Mouse (Mus musculus) limb, embryonic 12.5 days (tissue): Measurements from ENCODE around the gene Dnah5. TPM values are rescaled to one million over a fixed set of nuclear protein-coding genes. Genes with fewer than 3 reads are reported as not detected.

Experiments used
- ATAC-seq: fragments of 200-750 bp; cut with Nextera tagmentation; 2 replicates; pipeline ENCODE4 v1.8.0; 2017; ENCODE audit warnings: low read depth, moderate TSS enrichment; ENCODE audit not compliant: insufficient number of reproducible peaks, insufficient read depth, low FRiP score, low TSS enrichment
- H3K27ac ChIP-seq: fragments of 300-500 bp; sonication (generic); 2 replicates; pipeline ENCODE4 v1.5.1; 2016; ENCODE audit warnings: mild to moderate bottlenecking, moderate library complexity
- H3K27me3 ChIP-seq: fragments of 300-500 bp; sonication (generic); 2 replicates; pipeline ENCODE4 v1.6.1; 2016; ENCODE audit warnings: mild to moderate bottlenecking, moderate library complexity
- H3K36me3 ChIP-seq: fragments of 300-500 bp; sonication (generic); 2 replicates; pipeline ENCODE4 v1.6.1; 2016; ENCODE audit warnings: mild to moderate bottlenecking, moderate library complexity
- H3K4me1 ChIP-seq: fragments of 300-500 bp; sonication (generic); replicated peaks from 2 replicates; pipeline ENCODE4 v1.6.1; 2016
- H3K4me2 ChIP-seq: fragments of 300-500 bp; sonication (generic); 2 replicates; pipeline ENCODE4 v1.6.1; 2016; ENCODE audit warnings: mild to moderate bottlenecking, moderate library complexity
- H3K4me3 ChIP-seq: fragments of 300-500 bp; sonication (generic); replicated peaks from 2 replicates; pipeline ENCODE4 v1.5.1; 2016; ENCODE audit warnings: mild to moderate bottlenecking
- H3K9ac ChIP-seq: fragments of 300-500 bp; sonication (generic); replicated peaks from 2 replicates; pipeline ENCODE4 v1.6.1; 2016; ENCODE audit warnings: mild to moderate bottlenecking, moderate library complexity
- H3K9me3 ChIP-seq: fragments of 300-500 bp; sonication (generic); 2 replicates; pipeline ENCODE4 v1.6.1; 2016; ENCODE audit warnings: mild to moderate bottlenecking, moderate library complexity
- WGBS: fragments of 180-500 bp; shearing (Covaris S2); methylation state at CpG from one replicate; pipeline ENCODE4 v1.1.7; 2016; 5-methylcytosine and 5-hydroxymethylcytosine counted together
- polyA plus RNA-seq: library from polyadenylated mRNA; unstranded; fragments of >200 nt; fragmentation: Nextera tagmentation; extraction: Ambion mirVana; gene quantifications from 2 replicates; pipeline ENCODE4 v1.2.1, GENCODE M21; 2016

The Dnah5 gene
- polyA plus RNA-seq, 1 experiment from 2014 or later = not detected

DNA sequence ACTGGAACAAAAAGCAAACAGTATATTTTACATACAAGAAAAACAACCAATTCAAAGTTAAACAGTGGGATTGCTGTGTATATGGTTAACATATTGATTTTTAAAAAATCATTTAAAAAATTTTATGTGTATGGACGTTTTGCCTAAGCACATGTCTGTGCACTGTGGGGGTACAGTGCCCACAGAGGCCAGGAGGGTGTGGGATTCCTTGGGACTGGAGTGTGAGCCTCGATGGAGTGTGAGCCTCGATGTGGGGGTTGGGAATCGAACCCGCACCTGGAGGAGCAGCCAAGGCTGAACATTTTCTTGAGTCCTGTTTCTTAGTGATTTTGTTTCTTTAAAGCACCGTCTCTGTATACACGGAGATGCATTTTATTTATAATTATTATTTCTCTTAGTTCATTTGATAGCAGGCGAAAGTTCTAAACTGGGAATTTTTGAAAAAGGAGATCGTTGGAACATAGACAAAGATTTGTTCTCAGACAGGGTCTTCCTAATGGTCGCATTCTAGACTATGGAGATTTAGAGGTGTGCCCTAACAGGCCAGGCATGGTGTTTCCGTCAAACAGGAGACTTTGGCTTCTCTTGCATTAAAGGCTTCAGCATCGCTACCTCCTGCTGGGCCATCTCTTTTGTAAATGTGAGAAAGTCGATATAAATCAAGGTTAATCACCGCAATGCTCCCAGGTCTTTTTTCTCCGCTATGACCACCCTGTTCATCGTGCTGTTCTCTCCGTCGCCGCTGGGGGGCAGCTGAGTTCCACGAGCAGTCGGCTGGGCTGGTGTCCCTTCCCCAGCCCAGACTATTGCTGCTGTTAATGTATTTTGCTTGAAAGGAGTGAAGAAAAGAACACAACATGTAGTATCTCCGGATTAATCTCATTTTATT is 15.8 kb upstream of the Dnah5 start:
- no peak for ATAC-seq
- H3K9ac ChIP-seq = no peak overlapping the region
- H3K4me1 ChIP-seq = no peaks in the 10 kb centered on the region
- H3K27me3 ChIP-seq = 0 out of 2 replicates have a peak, but pooled peaks cover under 1% of the 10 kb centered on the region
- no peak overlapping the region for H3K27ac ChIP-seq
- H3K4me2 ChIP-seq = no peak overlapping the region
- H3K36me3 ChIP-seq = no peaks in the 10 kb centered on the region
- H3K9me3 ChIP-seq = no peaks in the 10 kb centered on the region
- H3K4me3 ChIP-seq = no peak overlapping the region
- 23% methylated on average over 22 of the region's 22 CpGs for whole genome bisulfite sequencing

DNA sequence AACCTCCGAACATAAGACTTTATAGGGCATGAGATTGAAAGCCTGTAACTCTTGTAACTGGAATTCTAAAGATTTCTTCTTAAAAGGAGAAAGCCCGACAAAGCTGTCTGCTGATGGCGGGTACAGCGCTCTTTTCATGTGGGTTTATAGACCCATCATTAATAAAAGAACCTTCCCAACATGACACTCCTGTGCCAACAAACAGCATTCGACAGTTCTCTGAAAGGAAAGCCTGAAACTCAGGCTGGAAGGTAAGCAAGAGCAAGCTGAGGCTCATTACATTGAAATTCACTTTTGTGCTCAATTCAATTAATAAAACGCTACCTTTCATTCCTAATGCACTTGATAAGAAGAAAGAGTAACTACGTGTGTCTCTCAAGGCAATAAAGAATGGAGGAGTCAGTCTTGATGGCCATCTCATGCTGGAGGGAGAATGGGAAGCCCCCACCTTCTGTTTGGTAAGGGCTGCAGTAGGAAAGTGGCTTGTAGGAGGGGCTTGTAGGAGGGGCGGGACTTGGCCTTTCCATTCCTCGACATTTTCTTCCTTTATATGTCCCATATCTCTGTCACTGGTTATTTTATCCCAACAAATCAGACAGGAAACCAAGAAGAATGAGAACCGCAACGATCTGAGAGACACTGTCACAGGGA is 15.1 kb upstream of the Dnah5 start:
- H3K27ac ChIP-seq = no peak overlapping the region
- no peaks in the 10 kb centered on the region for H3K4me1 ChIP-seq
- H3K36me3 ChIP-seq = no peaks in the 10 kb centered on the region
- H3K9ac ChIP-seq = no peak overlapping the region
- H3K4me2 ChIP-seq = no peak overlapping the region
- 76% methylated on average over 11 of the region's 11 CpGs for WGBS
- H3K27me3 ChIP-seq = no peaks in the 10 kb centered on the region
- no peak overlapping the region for H3K4me3 ChIP-seq
- ATAC-seq = no peak
- H3K9me3 ChIP-seq = no peaks in the 10 kb centered on the region

DNA sequence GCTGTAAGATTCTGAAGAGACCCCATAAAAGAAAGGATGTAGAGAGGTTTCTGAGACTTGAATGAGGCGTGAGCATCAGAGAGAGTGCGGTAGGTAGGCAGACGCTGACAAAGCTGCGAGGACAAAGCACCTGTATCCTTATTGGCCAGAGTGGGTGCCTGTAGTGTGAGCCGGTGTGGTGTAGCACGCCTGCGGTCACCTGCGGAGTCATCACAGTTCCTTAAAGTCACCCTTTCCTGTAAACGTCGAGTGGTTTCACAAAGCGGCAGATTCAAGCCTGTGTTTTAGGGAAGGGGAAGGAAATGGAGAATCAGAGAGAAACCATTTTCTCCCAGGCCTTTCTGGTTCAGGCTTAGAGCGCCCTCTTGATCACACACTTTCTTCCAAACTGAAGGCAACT is 13.9 kb upstream of the Dnah5 start:
- H3K4me1 ChIP-seq = no peaks in the 10 kb centered on the region
- no peaks in the 10 kb centered on the region for H3K27me3 ChIP-seq
- H3K4me3 ChIP-seq = no peak overlapping the region
- no peak overlapping the region for H3K9ac ChIP-seq
- no peaks in the 10 kb centered on the region for H3K36me3 ChIP-seq
- no peak for ATAC-seq
- 41% methylated on average over 12 of the region's 12 CpGs for WGBS
- H3K27ac ChIP-seq = no peak overlapping the region
- H3K9me3 ChIP-seq = no peaks in the 10 kb centered on the region
- peak overlapping the region; percentile 27; the same call in 1 of the 2 replicates for H3K4me2 ChIP-seq

DNA sequence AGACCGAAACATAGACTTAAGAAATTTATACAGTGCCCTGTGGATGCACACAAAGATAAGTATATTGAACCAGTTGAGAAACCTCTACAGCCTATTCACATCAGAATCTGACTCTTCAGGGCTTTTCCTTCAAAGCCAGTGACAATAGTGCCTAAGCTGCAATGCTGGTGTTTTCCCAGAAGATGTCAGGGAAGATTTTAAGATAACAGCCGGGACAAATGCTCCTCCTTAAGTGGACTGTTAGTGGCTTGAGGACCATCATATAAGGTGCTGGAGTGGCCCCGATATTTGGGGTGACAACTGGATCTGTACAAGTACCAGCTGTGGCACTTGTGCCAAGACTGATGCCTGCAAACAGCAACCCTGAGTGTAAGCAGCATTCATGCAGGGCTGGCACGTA is 4.9 kb upstream of the Dnah5 start:
- Histone ChIP-seq H3K36me3 (no peaks in the 10 kb centered on the region), H3K9ac (no peak overlapping the region), H3K4me2 (no peak overlapping the region), H3K27me3 (no peaks in the 10 kb centered on the region), H3K9me3 (no peaks in the 10 kb centered on the region), H3K27ac (no peak overlapping the region), H3K4me3 (no peak overlapping the region), H3K4me1 (no peaks in the 10 kb centered on the region)
- no peak for ATAC-seq
- 50% methylated on average over 4 of the region's 4 CpGs for WGBS

DNA sequence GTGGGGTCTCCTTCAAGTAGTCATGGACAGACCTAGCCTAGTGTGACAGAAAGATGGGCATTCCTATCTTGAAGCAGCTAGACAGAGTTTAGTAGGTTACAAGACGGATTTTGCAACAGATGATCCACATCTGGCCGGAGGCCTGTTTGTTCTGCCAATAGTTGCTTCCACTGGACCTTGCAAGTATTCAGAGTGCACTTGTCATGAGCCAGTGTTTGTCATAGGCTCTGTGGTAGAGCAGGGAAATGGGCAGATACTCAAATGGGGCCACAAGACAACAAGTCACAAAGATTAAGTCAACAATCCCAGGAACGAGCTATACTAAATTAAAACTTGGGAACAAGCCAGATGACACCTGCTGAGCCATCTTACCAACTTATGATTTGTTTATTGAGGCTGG is 1.1 kb downstream of the Dnah5 start:
- ATAC-seq = no peak
- Histone ChIP-seq H3K4me1 (no peaks in the 10 kb centered on the region), H3K4me2 (no peak overlapping the region), H3K27me3 (no peaks in the 10 kb centered on the region), H3K27ac (no peak overlapping the region), H3K36me3 (no peaks in the 10 kb centered on the region), H3K9me3 (no peaks in the 10 kb centered on the region), H3K9ac (0 out of 2 replicates have a peak overlapping the region, but pooled peaks have one; percentile 8), H3K4me3 (no peak overlapping the region)
- WGBS = 86% methylated on average over 3 of the region's 3 CpGs

DNA sequence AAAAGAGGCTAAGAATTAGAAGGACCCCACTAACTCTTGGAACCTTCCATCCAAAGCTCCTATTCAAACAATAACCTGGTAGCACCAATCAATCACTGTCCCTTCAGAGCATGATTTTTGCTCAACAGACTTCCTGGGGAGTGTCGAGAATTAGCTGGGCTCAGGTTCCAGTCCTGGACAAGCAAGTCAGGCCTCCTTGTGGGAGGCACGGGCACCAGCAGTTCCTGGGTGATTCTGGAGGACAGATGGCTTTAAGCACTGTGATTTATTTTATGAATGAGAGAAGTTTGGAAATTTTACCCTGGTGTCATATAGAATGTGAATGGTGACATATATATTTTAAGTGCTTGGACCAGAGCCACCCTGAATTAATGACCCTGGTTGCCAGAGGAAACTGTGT is 4.0 kb downstream of the Dnah5 start:
- no peak for ATAC-seq

DNA sequence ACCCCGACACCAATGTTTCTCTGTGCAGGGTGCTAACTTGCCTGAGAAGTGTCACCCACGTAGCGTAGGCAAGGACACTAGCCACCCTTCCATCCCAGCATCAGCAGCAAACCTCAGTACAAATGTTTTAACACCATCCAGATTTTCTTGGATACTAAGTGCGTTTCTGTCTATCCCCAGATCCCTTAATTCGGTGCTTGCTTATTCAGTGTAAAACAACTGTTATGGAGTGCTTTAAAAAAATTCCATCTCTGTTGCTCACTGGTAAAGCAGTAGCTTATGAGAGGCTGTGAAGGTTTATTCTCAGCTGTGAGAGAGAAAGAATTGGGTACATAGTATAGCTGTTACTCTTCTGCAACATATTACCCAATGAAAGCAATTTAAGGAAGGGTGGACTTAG is 9.5 kb downstream of the Dnah5 start:
- 89% methylated on average over 5 of the region's 5 CpGs for WGBS
- no peak overlapping the region for H3K4me3 ChIP-seq
- no peak overlapping the region for H3K27ac ChIP-seq
- no peak overlapping the region for H3K4me2 ChIP-seq
- no peaks in the 10 kb centered on the region for H3K4me1 ChIP-seq
- H3K27me3 ChIP-seq = no peaks in the 10 kb centered on the region
- ATAC-seq = no peak
- H3K9ac ChIP-seq = no peak overlapping the region
- H3K9me3 ChIP-seq = no peaks in the 10 kb centered on the region
- no peaks in the 10 kb centered on the region for H3K36me3 ChIP-seq

More for the DNA sequence above, 4.0 kb downstream of the Dnah5 start:
- WGBS = 51% methylated on average over 2 of the region's 2 CpGs
- no peak overlapping the region for H3K4me3 ChIP-seq
- no peaks in the 10 kb centered on the region for H3K27me3 ChIP-seq
- H3K9ac ChIP-seq = no peak overlapping the region
- H3K9me3 ChIP-seq = no peaks in the 10 kb centered on the region
- H3K4me1 ChIP-seq = no peaks in the 10 kb centered on the region
- H3K4me2 ChIP-seq = no peak overlapping the region
- H3K27ac ChIP-seq = no peak overlapping the region
- no peaks in the 10 kb centered on the region for H3K36me3 ChIP-seq

DNA sequence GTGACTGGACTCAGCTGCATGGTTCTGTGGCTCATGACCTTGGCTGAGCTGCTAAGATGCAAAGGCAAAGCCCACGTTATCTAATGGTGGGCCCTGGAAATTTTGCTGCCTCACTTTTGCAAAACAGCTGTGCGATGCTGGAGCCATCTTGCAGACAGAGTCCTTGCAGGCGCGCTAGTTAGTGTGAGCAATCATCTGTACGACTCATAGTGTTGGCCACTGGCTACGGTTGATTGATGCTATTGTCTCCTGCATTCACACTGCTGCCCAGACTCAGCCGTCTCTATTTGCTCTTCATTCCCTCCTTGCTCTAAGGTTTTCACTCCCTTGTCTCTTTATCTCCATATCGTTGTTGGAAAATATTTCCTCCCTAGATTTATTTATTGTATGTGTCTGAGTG is 12.8 kb downstream of the Dnah5 start:
- Histone ChIP-seq H3K27me3 (no peaks in the 10 kb centered on the region), H3K9me3 (no peaks in the 10 kb centered on the region), H3K36me3 (no peaks in the 10 kb centered on the region), H3K4me2 (no peak overlapping the region), H3K27ac (no peak overlapping the region), H3K9ac (no peak overlapping the region), H3K4me3 (no peak overlapping the region), H3K4me1 (no peaks in the 10 kb centered on the region)
- ATAC-seq = no peak
- 76% methylated on average over 8 of the region's 8 CpGs for WGBS

DNA sequence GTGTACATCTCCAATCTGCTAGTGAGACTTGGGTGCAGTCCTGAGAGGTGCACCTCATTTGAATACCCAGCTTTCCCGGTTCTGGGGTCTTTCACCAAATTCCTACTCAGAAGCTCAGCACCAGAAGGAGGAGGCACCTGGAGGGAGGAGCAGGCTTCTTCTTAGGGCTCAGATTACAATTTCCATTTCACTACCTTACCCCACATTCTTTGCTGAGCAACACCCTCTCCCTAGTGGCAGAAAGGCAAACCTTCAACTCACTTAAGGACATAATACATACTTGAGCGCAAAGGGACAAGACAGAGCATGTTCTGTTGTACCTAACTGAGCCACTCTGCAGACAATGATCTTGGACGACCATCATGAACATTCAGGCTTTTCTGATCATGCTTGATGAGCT is 23.8 kb downstream of the Dnah5 start:
- Histone ChIP-seq H3K27ac (no peak overlapping the region), H3K9ac (no peak overlapping the region), H3K36me3 (no peaks in the 10 kb centered on the region), H3K4me1 (no peaks in the 10 kb centered on the region), H3K9me3 (no peaks in the 10 kb centered on the region), H3K27me3 (no peaks in the 10 kb centered on the region), H3K4me3 (no peak overlapping the region), H3K4me2 (no peak overlapping the region)
- WGBS = 55% methylated on average over 3 of the region's 3 CpGs
- ATAC-seq = no peak

DNA sequence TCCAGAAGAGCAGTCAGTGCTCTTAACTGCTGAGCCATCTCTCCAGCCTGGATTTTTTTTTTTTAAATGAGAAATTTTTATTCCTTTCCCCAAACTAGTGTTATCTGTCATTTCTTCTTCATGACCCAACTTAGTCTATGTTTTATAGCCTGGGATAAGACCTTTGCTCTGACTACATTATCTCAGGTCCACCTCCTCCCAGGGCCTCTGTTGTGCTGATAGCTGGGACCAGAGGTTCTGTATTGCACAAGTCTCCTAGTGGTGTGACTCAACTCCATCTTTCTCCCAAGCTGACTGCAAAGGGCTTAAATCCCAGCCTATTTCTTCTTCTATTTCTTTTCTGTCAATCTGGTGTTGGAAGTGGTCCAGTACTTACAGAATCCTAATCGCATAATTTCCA is 56.7 kb downstream of the Dnah5 start:
- Histone ChIP-seq H3K4me2 (no peak overlapping the region), H3K9me3 (peaks cover 5% of the 10 kb centered on the region; the same call in 1 of the 2 replicates), H3K4me1 (no peaks in the 10 kb centered on the region), H3K36me3 (no peaks in the 10 kb centered on the region), H3K4me3 (no peak overlapping the region), H3K27me3 (no peaks in the 10 kb centered on the region), H3K27ac (no peak overlapping the region), H3K9ac (no peak overlapping the region)
- ATAC-seq = no peak
- WGBS = 93% methylated on average over 1 of the region's 1 CpGs

DNA sequence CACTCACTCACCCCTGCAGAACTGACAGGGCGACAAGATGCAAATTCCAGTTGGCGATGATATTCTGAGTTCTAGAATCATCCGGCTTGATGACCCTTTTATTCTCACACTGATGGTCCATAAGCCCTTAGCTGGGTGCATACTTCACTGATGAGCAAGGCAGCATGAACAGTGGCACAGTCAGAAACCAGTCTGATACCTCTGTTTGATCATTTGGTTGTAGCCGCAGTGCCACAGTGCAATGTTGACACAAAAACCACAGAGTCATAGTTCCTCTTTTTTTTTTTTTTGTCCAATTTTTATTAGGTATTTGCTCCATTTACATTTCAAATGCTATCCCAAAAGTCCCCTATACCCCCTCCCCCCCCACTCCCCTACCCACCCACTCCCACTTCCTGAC is 95.9 kb downstream of the Dnah5 start:
- Histone ChIP-seq H3K9ac (no peak overlapping the region), H3K4me3 (no peak overlapping the region), H3K27me3 (no peaks in the 10 kb centered on the region), H3K36me3 (no peaks in the 10 kb centered on the region), H3K9me3 (no peaks in the 10 kb centered on the region), H3K4me1 (no peaks in the 10 kb centered on the region), H3K4me2 (no peak overlapping the region), H3K27ac (no peak overlapping the region)
- ATAC-seq = no peak
- WGBS = 89% methylated on average over 4 of the region's 4 CpGs
